Mouse (Mus musculus): ENCODE measurements around the gene Spata31d1d. TPM values are rescaled to one million over a fixed set of nuclear protein-coding genes. Genes with fewer than 3 reads are reported as not detected.
A peak's percentile ranks its signal among the peaks of the same experiment; 100 is the strongest.
"Not testable (repeated sequence)": the region's sequence is repeated elsewhere in the genome, so short reads cannot be mapped to it uniquely, and the experiment has no call there.

Gene Spata31d1d
- polyA plus RNA-seq (2014; fragmentation: Nextera tagmentation; extraction: Ambion mirVana) = 0.09 TPM in 1 of 2 replicates, not detected in the other

DNA sequence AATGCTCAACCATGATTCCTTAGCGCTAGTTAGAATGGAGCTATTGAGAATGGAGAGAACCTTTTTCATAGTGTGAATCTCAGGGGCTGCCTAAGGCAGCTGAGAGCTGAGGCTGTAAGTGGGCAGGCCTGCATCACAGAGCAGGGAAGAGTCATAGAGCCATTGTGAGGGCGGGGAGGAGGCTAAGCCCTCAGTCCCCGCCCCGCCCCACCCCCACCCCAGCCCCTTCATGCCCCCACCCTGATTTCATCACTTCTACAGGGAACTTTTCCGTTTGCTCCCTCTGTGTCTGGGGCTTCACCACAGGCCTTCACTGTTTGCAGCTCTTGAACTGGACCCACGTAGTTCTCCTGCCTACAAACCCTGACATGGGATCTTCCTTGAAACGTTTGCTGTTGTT, at the start of gene Spata31d1d:
Spata31d1d (minus strand) TSS at position 101 of the 400 bp plus-strand sequence.
- H3K4me1 ChIP-seq (replicated peaks; ENCODE audit: control insufficient read depth, insufficient read depth, low read length) = no peaks in the 10 kb centered on the region
- no peak within 1 kb of the TSS for H3K27ac ChIP-seq
- no peak within 1 kb of the TSS for H3K4me3 ChIP-seq (replicated peaks; ENCODE audit: low read length)
- DNase-seq (ENCODE audit: low spot score) (no peak), ATAC-seq (ENCODE audit: low FRiP score) (no peak)
- H3K9ac ChIP-seq = no peak within 1 kb of the TSS
- no peaks in the 10 kb centered on the region for H3K27me3 ChIP-seq (ENCODE audit: control insufficient read depth, insufficient read depth, low read length)
- no peaks in the 10 kb centered on the region for H3K9me3 ChIP-seq (ENCODE audit: control insufficient read depth, low read length)
- H3K36me3 ChIP-seq (replicated peaks; ENCODE audit: control insufficient read depth, insufficient read depth) = no peaks in the 10 kb centered on the region
- 44% methylated on average over 6 of the region's 7 CpGs for WGBS
- H3K4me2 ChIP-seq (replicated peaks) = no peak within 1 kb of the TSS

DNA sequence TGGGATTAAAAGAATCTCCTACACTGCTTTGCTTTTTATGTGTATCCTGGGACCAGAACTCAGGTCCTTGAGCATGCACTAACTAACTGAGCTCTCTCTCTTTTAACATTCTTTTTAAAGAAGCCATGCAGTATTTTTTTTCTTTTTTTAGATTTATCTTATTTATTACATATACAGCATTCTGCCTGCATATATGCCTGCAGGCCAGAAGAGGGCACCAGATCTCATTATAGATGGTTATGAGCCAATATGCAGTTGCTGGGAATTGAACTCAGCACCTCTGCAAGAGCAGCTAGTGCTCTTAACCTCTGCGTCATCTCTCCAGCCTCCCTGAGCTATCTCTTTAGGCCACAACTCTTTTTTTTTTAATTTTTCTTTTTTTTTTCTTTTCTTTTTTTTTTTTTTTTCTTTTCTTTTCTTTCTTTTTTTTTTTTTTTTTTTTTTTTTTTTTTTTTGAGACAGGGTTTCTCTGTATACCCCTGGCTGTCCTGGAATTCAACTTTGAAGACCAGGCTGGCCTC, 48.3 kb upstream of the Spata31d1d start:
- not testable (repeated sequence) for H3K4me2 ChIP-seq (replicated peaks); DNase-seq (ENCODE audit: low spot score); H3K27ac ChIP-seq; H3K9ac ChIP-seq; H3K27me3 ChIP-seq (ENCODE audit: control insufficient read depth, insufficient read depth, low read length); H3K4me1 ChIP-seq (replicated peaks; ENCODE audit: control insufficient read depth, insufficient read depth, low read length); ATAC-seq (ENCODE audit: low FRiP score); H3K4me3 ChIP-seq (replicated peaks; ENCODE audit: low read length); H3K9me3 ChIP-seq (ENCODE audit: control insufficient read depth, low read length)
- 100% methylated on average over 1 of the region's 1 CpGs for WGBS
- peaks cover 98% of the 10 kb centered on the region for H3K36me3 ChIP-seq (replicated peaks; ENCODE audit: control insufficient read depth, insufficient read depth)

DNA sequence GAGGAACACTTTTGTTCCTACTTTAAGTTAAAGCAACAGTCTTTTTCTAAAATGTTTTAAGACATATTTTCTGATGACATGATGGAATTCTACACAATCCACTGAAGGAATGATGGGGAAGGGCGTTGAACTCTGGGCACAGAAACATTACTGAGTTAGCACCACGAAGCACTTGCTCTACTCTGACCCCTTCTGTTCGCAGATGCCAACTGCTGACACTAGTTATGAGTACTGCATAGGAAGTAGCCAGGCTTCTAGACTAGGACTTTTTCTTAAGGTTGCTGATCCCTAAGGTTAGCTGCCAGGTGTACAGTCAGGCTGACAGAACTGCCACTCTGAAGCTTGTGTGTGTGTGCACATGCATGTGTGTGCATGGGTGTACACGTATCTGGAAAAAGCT, 47.7 kb upstream of the Spata31d1d start:
- no peak for DNase-seq (ENCODE audit: low spot score)
- Histone ChIP-seq H3K36me3 (replicated peaks; ENCODE audit: control insufficient read depth, insufficient read depth) (peaks cover 96% of the 10 kb centered on the region), H3K4me3 (replicated peaks; ENCODE audit: low read length) (no peak overlapping the region), H3K9ac (no peak overlapping the region), H3K27me3 (ENCODE audit: control insufficient read depth, insufficient read depth, low read length) (no peaks in the 10 kb centered on the region), H3K4me1 (replicated peaks; ENCODE audit: control insufficient read depth, insufficient read depth, low read length) (no peaks in the 10 kb centered on the region), H3K4me2 (replicated peaks) (no peak overlapping the region), H3K9me3 (ENCODE audit: control insufficient read depth, low read length) (no peaks in the 10 kb centered on the region), H3K27ac (no peak overlapping the region)
- ATAC-seq (ENCODE audit: low FRiP score) = no peak
- WGBS = 93% methylated on average over 4 of the region's 4 CpGs

DNA sequence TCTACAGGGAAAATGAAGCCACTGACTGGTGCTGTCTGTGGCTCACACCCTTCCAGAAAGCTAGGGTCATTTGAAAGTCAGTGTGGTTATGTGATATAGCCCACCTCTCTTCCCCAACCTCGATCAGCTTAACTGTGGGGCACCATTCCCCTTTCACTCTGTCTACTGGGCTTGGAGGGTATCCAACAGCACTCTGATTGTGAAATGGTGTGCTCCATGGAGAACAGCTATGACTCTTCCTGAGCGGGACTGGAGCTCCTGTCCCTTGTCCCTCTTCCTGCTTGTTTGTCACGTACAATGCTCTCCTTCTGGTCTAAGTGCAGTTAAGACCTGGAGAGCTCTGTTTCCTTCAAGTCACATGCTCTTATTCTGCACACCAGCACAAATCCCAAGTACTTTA, 43.6 kb upstream of the Spata31d1d start:
- WGBS = 89% methylated on average over 3 of the region's 3 CpGs
- no peak overlapping the region for H3K4me3 ChIP-seq (replicated peaks; ENCODE audit: low read length)
- no peak for DNase-seq (ENCODE audit: low spot score)
- ATAC-seq (ENCODE audit: low FRiP score) = no peak
- no peak overlapping the region for H3K27ac ChIP-seq
- H3K27me3 ChIP-seq (ENCODE audit: control insufficient read depth, insufficient read depth, low read length) = no peaks in the 10 kb centered on the region
- H3K9ac ChIP-seq = no peak overlapping the region
- H3K4me1 ChIP-seq (replicated peaks; ENCODE audit: control insufficient read depth, insufficient read depth, low read length) = peaks cover 4% of the 10 kb centered on the region; the same call in 1 of the 2 replicates
- no peak overlapping the region for H3K4me2 ChIP-seq (replicated peaks)
- peaks cover 77% of the 10 kb centered on the region for H3K36me3 ChIP-seq (replicated peaks; ENCODE audit: control insufficient read depth, insufficient read depth)
- H3K9me3 ChIP-seq (ENCODE audit: control insufficient read depth, low read length) = no peaks in the 10 kb centered on the region

DNA sequence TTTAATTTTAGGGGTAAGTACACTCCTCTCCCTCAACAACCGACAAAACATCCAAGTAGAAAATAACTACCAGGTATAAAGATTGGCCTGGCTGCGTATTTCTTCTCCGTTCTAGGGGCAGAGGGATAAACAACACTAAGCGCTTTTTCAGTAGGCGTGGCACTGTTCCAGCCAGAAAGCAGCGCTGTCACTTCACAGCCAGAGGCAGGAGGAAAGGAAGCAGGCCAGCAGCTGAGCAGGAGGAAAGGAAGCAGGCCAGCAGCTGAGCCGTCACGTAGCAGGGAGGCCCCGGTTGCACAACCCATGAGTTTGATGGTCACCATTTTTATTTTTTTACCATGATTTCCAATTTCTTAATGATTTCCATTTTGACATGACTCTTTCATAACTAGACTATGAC, 39.7 kb upstream of the Spata31d1d start:
- no peaks in the 10 kb centered on the region for H3K27me3 ChIP-seq (ENCODE audit: control insufficient read depth, insufficient read depth, low read length)
- DNase-seq (ENCODE audit: low spot score) = peak; percentile 30
- H3K27ac ChIP-seq = peak overlapping the region; percentile 98
- peaks cover 39% of the 10 kb centered on the region for H3K36me3 ChIP-seq (replicated peaks; ENCODE audit: control insufficient read depth, insufficient read depth)
- 65% methylated on average over 9 of the region's 9 CpGs for WGBS
- H3K9ac ChIP-seq = peak overlapping the region; percentile 76
- peaks cover 31% of the 10 kb centered on the region for H3K4me1 ChIP-seq (replicated peaks; ENCODE audit: control insufficient read depth, insufficient read depth, low read length)
- ATAC-seq (ENCODE audit: low FRiP score) = no peak
- no peak overlapping the region for H3K4me3 ChIP-seq (replicated peaks; ENCODE audit: low read length)
- no peaks in the 10 kb centered on the region for H3K9me3 ChIP-seq (ENCODE audit: control insufficient read depth, low read length)
- H3K4me2 ChIP-seq (replicated peaks) = peak overlapping the region; percentile 65; the same call in 1 of the 2 replicates

DNA sequence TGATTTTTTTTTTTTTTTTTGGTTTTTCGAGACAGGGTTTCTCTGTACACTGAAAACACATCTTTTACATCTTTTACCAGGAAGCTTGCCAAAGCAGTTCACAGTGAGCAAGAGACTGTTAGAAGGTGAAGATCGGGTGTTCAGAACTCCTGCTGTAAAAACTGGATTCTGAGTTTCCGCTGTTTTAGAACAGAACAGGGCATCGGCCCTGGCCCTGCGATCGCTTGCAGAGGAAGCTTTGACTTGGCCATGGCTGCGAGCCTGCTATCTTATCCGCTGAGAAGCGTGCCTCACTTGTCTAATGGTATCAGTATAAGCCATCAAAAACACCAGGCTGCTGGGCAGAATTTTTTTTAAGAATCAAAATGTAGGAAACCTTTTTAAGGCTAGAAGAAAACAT, 39.3 kb upstream of the Spata31d1d start:
- WGBS = 77% methylated on average over 9 of the region's 9 CpGs
- Histone ChIP-seq H3K27me3 (ENCODE audit: control insufficient read depth, insufficient read depth, low read length) (no peaks in the 10 kb centered on the region), H3K4me3 (replicated peaks; ENCODE audit: low read length) (peak overlapping the region; percentile 53), H3K9ac (peak overlapping the region; percentile 76), H3K36me3 (replicated peaks; ENCODE audit: control insufficient read depth, insufficient read depth) (peaks cover 35% of the 10 kb centered on the region), H3K4me1 (replicated peaks; ENCODE audit: control insufficient read depth, insufficient read depth, low read length) (peaks cover 33% of the 10 kb centered on the region), H3K27ac (peak overlapping the region; percentile 98), H3K9me3 (ENCODE audit: control insufficient read depth, low read length) (no peaks in the 10 kb centered on the region), H3K4me2 (replicated peaks) (peak overlapping the region; percentile 65)
- peak; percentile 28 for DNase-seq (ENCODE audit: low spot score)
- no peak for ATAC-seq (ENCODE audit: low FRiP score)

DNA sequence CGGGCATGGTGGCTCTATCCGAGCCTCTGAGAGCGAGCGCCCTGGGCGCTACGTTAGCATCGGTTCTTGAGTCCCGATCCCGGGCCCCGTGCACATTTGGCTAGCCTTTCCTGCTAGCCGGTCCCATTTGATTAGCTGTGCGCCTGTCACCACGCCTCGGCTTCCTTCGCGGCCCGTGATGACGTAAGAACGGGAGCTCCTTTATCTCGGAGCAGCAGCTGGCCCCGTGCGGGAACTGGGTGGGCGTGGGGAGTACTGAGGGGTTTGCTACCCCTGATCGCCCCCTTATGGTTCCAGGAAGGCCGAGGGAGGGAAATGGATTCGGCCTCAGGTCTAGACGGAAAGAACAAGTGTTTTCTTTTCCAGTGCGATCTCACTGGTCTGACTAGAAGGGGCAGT, 38.6 kb upstream of the Spata31d1d start:
- DNase-seq (ENCODE audit: low spot score) = peak; percentile 90

DNA sequence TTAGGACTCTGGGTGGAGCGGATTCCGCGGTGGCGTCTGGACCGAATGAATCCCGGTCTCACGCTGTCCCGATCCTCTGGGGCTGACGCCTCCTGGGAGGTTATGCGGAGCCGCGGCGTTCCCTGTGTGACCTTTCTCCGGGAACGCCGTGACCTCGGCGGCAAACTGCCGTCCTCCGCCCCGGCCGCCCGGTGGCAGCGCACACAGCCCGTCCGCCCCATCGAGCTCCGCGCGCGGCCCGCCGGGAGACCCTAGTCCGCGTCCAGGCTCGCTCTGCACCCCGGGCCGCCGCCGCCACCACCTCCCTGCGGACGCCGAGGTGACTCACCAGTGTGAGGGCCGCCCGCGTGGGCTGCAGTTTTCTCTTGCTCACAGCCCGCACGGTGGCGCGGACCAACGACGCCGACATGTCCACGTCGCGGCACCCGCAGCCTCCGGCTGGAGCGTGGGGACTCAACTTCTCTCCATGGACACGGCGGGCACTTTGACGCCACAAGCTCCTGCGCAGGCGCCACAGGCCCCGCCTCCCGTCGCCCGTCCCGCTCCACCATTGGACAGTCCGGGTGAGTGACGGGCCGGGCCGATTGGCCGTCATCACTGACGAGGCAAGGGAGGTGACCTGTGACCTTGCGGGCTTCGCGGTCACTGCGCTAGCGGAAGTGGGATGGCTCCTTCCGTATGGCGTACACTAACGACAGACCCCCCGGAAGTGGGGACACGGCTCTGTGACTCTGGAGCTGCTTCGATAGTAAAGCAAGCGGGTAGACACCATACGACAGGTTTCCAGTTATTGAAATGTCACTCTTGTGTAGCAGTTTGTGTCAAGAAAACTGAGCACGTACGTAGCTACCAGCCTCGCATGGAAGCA, 38.0 kb upstream of the Spata31d1d start, which contains the start of gene Isca1:
Isca1 (minus strand) TSS at position 515 of the 868 bp plus-strand sequence.
- Histone ChIP-seq H3K4me3 (replicated peaks; ENCODE audit: low read length) (peak within 1 kb of the TSS; percentile 53), H3K9ac (peak within 1 kb of the TSS; percentile 76), H3K27me3 (ENCODE audit: control insufficient read depth, insufficient read depth, low read length) (no peaks in the 10 kb centered on the region), H3K9me3 (ENCODE audit: control insufficient read depth, low read length) (no peaks in the 10 kb centered on the region), H3K4me2 (replicated peaks) (peak within 1 kb of the TSS; percentile 75), H3K27ac (peak within 1 kb of the TSS; percentile 98), H3K36me3 (replicated peaks; ENCODE audit: control insufficient read depth, insufficient read depth) (peaks cover 23% of the 10 kb centered on the region), H3K4me1 (replicated peaks; ENCODE audit: control insufficient read depth, insufficient read depth, low read length) (peaks cover 33% of the 10 kb centered on the region)
- DNase-seq (ENCODE audit: low spot score) (peak; percentile 99), ATAC-seq (ENCODE audit: low FRiP score) (peak; percentile 97)
- WGBS = under 1% methylated on average over 85 of the region's 91 CpGs

More for the DNA sequence above, 38.6 kb upstream of the Spata31d1d start:
- H3K4me1 ChIP-seq (replicated peaks; ENCODE audit: control insufficient read depth, insufficient read depth, low read length) = peaks cover 33% of the 10 kb centered on the region
- WGBS = under 1% methylated on average over 28 of the region's 28 CpGs
- peaks cover 29% of the 10 kb centered on the region for H3K36me3 ChIP-seq (replicated peaks; ENCODE audit: control insufficient read depth, insufficient read depth)
- no peaks in the 10 kb centered on the region for H3K27me3 ChIP-seq (ENCODE audit: control insufficient read depth, insufficient read depth, low read length)
- peak; percentile 87 for ATAC-seq (ENCODE audit: low FRiP score)
- H3K27ac ChIP-seq = peak overlapping the region; percentile 98
- H3K4me2 ChIP-seq (replicated peaks) = peak overlapping the region; percentile 65
- no peaks in the 10 kb centered on the region for H3K9me3 ChIP-seq (ENCODE audit: control insufficient read depth, low read length)
- peak overlapping the region; percentile 76 for H3K9ac ChIP-seq
- H3K4me3 ChIP-seq (replicated peaks; ENCODE audit: low read length) = peak overlapping the region; percentile 53

DNA sequence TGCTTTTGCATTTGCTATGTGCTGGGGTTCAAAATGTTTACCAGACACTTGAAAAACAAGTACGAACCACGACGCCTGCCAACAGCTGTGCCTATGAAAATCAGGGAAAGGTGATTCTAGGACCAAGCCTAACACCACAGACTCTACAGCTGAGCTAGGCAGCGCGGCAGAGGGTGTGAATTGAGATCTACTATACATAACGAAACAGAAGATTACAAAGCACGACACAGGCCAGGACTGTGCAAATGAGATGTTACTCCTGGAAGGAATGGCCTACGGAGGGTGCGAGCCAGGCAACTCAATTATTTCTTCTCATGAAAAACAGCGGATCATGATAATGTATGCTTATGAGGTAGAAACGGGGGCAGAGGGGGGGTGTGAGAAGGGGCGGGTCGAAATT, 37.0 kb upstream of the Spata31d1d start:
- Histone ChIP-seq H3K27me3 (ENCODE audit: control insufficient read depth, insufficient read depth, low read length) (no peaks in the 10 kb centered on the region), H3K36me3 (replicated peaks; ENCODE audit: control insufficient read depth, insufficient read depth) (peaks cover 14% of the 10 kb centered on the region; the same call in 1 of the 2 replicates), H3K4me3 (replicated peaks; ENCODE audit: low read length) (peak overlapping the region; percentile 53), H3K9ac (peak overlapping the region; percentile 65), H3K9me3 (ENCODE audit: control insufficient read depth, low read length) (no peaks in the 10 kb centered on the region), H3K4me2 (replicated peaks) (peak overlapping the region; percentile 75), H3K4me1 (replicated peaks; ENCODE audit: control insufficient read depth, insufficient read depth, low read length) (peaks cover 33% of the 10 kb centered on the region), H3K27ac (no peak overlapping the region)
- DNase-seq (ENCODE audit: low spot score) (no peak), ATAC-seq (ENCODE audit: low FRiP score) (no peak)
- 39% methylated on average over 13 of the region's 13 CpGs for WGBS
